Mouse (Mus musculus): ENCODE measurements around the gene 1700013F07Rik. TPM values are rescaled to one million over a fixed set of nuclear protein-coding genes. Genes with fewer than 3 reads are reported as not detected.
"Not testable (repeated sequence)": the region's sequence is repeated elsewhere in the genome, so short reads cannot be mapped to it uniquely, and the experiment has no call there.

The 1700013F07Rik gene
- total RNA-seq, 4 experiments from 2014 or later: 2.2 to 3.5 (median 2.7) TPM

DNA sequence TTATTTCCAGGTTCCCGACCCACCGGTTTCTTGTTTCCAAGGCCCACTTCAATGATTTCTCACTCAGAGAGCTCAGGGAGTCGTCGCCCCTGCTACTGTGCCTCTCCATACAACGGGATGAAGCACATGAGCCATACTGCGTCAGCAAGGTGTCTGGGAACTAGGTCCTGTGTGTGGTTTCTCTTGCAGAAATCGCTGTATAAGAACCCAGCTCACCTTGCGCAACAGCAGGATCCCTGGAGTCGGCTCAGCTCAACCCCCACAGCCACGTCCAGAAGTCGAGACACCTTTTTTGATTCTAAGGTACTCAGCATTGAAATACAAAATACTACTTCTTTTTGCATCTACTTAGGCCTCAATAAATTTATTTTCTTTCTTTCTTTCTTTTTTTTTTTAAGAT lies 8.3 kb downstream of the 1700013F07Rik start:
- DNase-seq (ENCODE audit: low spot score in 2 of 2): no peak

DNA sequence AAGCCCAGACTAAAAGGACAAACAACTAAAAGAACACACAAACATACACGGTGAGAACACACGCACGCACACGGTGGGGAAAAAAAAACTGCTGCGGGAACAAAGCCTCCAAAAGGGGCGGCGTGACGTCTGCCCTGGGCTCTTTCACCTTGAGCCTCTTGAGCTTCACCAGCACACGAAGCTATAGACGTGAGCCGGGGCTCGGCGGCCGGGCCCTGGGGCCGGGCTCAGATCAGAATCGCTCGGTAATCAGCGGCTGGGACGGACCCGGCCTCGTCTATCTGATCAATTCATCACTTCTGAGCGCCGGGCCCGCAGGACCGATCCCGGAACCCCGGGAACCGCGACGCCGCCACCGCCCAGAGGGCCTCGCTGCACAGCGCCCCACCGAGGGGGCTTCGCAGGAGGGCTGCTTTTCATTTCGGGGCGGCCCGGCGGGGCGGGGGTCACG lies 20.2 kb downstream of the 1700013F07Rik start:
- no peak for DNase-seq (ENCODE audit: low spot score in 2 of 2)

DNA sequence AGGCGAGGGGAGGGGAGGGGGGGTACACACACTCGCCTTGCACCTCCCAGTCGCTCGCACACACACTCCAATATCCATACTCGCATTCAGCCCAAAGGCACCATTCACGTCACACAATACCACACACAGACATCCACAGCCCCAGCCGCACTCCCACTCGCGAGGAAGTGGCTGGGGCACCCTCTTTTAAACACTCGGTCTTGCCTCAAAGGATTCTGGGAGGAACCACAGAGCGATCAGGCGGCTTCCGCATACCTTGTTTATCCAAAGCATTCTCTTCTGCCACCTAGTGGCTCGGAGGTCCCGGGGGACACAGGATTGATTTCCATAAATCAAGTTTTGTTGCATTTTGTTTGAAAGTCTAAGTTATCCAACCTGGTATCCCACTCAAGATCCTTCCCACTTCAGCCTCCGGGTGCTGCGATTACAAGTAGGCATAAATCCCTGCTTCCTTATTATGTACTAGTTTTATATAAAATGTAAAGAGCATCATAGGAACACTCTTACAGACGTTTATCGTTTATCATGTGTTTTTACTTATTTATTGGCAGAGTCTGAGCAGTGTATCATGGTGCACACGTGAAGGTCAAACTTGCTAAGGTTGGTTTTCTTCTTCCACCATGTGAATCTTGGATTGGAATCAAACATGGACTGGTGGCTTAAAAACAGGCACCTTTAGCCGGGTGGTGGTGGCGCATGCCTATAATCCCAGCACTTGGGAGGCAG lies 20.8 kb downstream of the 1700013F07Rik start:
- DNase-seq (ENCODE audit: low spot score in 2 of 2): peak; percentile 93 to 94

DNA sequence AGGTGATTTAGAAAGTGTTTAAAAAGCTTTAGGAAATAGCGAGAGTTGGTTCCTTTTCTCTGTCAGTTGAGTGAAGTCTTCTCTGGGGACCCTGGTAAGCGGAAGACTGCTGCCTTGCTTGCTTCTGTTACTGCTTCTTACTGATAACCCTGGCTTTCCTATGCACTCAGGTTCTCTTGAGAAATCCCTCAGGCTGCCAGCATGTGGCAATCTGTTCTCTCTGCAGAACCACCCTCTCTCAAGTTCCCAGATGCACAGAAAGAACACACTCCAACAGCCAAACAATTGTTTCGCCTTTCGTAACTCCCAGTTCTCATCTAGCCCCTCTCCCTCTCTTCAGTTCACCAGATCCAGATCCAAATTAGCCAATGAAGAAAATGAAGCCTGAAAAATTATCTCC lies 23.9 kb downstream of the 1700013F07Rik start:
- DNase-seq (ENCODE audit: low spot score in 2 of 2): no peak

DNA sequence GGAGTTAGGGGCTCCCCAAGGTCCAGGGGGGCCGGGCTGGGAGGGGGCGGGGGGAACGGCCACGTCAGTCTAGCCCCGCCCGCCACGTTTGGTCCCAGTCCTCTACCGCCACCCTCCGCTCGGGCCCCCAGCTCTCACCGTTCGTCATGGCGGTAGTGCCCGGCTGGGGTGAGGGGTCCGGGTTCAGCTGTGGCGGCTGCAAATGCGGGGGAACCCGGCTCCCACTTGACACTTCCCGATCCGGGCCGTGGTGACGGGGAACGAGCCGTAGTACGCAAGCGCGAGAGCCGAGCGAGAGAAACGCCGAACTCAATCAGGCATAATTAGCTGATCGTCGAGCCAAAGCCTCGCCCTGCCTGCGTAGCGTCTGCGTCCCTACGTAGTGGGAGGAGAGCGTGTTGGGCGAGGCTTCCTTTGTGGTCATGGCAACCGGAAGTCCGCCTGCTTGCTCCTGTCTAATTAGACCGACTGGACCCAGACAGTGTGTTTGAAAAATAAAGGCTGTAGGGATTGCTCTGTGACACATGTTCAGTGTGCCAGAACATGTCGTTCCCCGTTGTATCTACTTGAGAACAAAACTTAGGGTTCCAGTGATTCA lies 28.3 kb downstream of the 1700013F07Rik start, which contains the start of gene Tmem167b:
Tmem167b (minus strand) TSS at position 334 of the 598 bp plus-strand sequence.
- peak; percentile 95 to 97 for DNase-seq (ENCODE audit: low spot score in 2 of 2)

DNA sequence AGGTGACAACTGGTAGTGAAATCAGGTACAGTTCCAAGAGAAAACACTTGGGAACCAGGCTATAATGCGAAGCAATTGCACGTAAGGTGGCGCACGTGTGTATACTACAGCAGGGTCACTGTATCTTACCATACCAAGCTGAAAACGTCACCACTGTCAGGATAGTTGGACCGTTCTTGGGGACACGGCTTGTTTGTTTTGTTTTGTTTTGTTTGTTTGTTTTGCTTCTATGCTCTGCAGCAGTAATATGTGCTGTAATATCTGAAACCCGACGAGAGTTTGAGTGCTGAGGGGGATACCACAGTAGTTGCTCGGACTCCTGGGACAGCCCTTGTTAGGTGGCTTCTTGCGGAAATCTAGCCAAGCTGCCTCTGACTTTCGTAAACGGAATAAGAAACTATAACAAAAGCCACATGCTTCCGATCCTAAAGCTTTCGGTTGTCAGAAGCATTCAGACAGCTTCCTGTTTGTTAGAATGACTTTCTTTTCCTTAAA lies 28.9 kb downstream of the 1700013F07Rik start:
- no peak for DNase-seq (ENCODE audit: low spot score in 2 of 2)

DNA sequence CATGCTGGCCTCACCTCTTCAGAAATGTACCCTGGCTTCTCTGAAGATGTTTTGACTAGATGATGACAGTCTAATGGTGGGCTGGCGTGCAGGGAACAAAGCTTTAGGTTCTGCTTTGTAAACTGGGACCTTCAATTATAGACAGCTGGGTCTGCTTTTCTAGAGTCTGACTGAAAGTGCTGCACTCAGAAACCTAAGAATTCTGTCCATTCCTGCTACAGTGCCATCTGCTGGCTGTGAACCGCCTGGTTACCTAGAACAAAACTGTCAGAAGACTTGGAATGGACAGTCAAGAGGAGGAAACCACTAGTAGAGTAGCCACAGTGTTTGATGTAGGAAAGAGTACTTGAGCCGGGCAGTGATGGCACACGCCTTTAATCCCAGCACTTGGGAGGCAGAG lies 29.4 kb downstream of the 1700013F07Rik start:
- DNase-seq (ENCODE audit: low spot score in 2 of 2): peak; percentile 48 to 65

DNA sequence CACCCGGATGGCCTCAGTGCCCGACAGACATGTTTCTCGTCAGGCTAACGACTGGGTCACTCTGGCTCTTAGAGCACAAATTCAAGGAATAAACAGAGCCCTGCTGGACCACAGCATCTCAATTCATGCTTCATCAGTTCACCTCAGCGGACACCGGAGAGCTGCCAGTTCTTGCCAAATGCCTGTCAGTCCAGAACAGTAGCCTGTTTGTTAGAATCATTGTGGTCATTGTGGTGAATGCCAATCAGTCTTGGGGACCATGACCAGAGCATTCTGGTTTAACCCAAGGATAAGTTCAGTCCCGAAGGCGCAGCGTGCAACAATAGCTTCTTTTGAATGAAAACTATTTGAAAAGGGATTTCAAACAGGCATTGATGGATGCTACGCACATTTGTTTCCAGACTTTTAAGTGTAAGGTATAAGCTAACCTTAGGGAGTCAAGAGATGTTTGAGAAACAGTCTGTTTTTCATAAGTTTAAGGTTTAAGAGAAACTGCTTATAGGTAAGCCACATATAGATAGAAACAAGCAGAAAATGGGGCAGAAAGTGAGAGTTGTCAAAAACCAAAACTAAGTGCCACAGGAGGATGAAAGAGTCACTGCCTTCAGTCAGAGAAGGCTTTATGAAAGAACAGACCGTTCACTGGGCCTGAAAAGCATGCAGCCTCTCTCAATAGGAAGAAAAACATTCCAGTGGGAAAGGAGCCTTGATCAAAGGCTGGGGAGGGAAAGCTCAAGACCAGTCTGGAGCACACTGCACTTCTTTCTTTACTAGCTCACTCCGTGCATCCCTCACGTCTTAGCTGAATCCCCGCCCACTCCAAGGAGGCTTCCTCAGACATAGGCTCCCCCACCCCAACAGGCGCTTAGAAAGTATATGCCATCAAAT lies 34.3 kb downstream of the 1700013F07Rik start:
- DNase-seq (ENCODE audit: low spot score in 2 of 2): peak in 1 of 2 experiments; percentile 57

DNA sequence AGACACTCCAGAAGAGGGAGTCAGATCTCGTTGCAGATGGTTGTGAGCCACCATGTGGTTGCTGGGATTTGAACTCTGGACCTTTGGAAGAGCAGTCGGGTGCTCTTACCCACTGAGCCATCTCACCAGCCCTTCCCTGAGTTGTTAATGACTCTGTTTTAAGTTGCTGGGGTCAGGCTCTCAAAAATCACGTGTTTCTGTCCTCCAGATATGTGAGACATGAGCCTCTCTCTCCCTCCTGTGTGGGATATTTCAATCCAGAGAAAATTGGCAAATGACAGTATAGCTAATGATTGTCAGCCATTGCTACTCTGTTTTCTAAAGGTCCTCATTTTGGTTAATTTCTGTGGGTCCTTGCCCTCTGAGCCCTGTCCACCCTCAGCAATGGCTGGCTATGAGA lies 35.7 kb downstream of the 1700013F07Rik start:
- not testable (repeated sequence) for DNase-seq (ENCODE audit: low spot score in 2 of 2)

DNA sequence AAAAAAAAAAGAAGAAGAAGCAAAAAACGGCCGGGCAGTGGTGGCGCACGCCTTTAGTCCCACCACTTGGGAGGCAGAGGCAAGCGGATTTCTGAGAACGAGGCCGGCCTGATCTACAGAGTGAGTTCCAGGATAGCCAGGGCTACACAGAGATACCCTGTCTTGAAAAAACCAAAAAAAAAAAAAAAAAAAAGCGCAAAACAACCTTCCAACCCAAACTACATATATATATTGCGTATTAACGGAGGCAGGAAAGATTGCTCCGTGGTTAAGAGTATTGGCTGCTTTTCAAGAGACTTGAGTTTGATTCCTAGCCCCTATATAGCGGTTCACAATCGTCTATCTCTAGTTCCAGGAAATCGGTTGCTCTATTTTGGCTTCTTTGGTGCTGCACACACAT lies 36.9 kb downstream of the 1700013F07Rik start:
- DNase-seq (ENCODE audit: low spot score in 2 of 2): no peak

DNA sequence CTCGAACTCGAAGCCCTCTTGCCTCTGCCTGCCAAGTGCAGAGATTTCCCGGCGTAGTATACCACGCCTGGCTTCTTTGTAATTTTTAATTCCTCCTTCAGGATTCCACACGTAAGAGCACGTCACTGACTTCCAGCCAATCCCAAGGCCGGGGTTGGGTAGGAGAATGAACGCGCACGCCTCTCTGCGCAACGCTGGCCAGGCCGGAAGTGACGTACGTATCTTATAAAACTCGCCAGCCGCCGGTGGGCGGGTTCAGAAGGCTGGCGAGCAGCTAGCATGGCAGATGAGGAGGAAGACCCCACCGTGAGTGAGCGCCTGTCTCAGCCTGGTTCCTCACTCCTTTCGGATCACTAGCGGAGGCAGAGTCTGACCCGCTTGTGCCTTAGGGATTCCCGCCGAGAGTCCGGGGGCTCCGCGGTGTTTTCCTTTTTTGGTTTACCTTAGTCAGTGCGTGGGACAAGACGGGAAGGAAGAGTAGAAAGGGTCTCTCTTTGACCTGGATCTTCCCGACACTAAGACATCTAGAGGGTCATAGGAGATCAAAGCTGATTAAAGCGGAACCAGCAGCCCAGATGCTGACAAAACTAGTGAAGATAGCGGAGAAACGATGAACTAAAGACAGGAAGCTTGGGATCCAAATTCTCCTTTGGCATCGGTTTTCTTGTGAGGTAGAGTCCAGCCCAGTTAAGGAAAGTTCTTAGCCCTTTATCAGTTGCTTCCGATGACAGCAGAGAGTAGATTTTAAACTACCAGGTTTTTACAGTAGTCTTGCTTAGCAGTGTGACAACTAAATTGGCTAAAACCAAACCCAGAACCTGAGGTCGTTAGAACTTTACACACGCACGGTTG lies 37.7 kb downstream of the 1700013F07Rik start, which contains the start of gene Taf13:
Taf13 (plus strand) TSS at position 256 of the 852 bp plus-strand sequence.
- DNase-seq (ENCODE audit: low spot score in 2 of 2): peak; percentile 95 to 96

DNA sequence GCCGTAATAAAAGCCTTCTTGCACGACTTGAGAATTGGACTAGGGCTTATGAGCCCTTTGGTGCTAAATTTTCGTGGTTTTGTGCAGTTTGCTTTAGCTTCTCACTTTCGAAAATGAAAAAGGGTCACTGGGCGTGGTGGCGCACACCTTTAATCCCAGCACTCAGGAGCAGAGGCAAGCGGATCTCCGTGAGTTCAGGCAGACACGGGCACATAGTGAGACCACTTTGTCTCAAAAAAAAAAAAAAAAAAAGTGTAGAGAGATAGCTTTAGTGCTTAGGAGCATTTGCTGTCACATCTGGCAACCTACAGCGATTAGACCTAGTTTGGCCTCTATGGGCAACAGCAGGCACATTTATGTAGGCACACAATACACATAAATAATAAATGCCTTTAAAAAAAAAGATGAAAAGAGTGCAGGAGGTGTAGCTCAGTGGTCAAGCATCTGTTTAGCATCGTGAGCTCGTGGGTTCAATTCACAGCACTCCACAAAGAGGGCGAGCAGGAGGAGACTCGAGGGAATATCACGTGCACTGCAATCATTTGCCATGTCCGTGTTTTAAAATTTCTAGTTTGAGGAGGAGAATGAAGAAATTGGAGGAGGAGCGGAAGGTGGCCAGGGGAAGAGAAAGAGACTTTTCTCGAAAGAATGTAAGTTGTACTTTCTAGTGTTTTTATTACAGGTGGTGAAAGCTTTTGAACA lies 38.5 kb downstream of the 1700013F07Rik start:
- DNase-seq (ENCODE audit: low spot score in 2 of 2): no peak

DNA sequence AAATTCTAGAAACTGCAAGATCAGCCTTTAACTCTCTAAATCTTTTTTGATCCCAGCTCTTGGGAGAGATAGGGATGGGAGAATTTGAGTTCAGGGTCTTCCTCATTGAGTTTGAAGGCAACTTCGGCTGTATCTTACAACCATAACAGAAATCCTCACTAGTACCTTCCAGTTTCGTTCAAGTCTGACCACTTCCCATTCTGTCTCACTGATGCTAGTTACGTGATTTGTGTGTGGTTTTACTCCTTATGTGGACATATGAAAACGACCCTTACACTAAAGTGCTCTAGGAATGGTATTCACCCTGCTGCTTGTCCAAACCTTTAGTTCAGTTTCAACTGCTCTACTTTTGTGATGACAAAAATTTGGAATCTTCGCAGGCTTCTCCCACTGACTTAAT lies 40.1 kb downstream of the 1700013F07Rik start:
- DNase-seq (ENCODE audit: low spot score in 2 of 2): no peak

DNA sequence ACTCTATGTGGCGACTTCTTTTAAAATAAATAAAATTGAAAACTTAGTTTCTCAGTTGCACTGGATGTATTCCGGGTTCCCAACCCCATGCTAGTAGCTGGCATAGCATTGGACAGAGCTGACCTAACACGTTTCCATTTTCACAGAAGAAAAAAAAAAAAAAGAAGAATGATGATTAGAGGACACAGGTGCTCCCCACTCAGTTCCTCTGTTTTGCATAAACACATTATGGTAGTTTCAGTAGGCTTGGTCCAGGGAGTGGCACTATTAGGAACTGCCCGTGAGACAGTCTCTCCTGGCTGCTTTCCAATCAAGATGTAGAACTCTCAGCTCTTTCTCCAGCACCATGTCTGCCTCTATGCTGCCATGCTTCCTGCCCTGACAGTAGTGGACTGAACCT lies 50.6 kb downstream of the 1700013F07Rik start:
- no peak for DNase-seq (ENCODE audit: low spot score in 2 of 2)

DNA sequence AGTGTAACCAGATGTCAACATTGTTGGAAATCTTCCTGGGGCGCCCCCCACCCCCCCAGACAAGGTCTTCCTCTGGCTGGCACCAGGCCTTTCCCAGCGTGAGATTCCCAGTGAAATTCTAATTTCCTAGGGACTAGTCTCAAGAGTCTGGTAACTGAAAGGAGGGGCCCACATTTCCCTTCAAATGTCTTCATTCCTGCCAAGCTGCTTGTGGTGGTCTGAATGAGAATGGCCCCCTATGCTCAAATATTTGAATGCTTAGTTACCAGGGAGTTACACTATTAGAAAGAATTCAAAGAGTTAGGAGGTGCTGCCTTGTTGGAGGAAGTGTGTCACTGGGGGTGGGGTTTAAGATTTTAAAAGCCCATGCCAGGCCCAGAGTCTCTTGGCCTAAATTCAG lies 54.5 kb downstream of the 1700013F07Rik start:
- no peak for DNase-seq (ENCODE audit: low spot score in 2 of 2)

DNA sequence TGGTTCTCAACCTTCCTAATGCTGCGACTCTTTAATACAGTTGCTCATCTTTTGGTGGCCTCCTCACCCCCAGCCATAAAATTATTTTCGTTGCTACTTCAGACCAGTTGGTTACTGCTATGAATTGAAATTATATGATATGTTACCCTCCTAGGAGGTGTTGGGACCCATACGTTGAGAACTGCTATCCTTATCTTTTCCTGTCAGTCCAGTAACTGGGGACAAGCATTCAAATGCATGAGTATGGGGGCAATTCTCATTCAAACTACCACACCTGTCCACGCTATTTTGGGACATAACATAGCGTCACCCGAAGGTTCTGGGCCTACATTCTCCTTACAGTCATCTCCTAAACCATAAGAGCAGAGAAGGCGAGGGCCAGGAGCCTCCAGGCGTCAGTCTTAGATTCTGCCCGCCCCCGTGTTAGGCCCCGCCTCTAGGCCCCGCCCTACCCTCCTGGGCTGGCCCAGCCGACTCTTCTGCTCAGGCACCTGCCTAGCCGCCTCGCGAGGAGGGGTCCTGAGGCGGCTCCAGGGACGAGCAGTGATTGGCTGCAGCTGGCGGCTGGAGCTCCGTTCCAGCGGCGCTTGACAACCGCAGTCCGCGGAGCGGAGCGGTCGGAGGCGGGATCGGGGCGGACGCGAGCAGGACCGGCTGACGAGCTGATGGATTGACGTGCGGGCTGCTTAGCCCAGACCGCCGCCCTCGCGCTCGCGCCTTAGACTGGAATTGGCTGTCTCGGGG lies 57.0 kb downstream of the 1700013F07Rik start, which contains the start of gene Wdr47:
Wdr47 (plus strand) TSS at position 494 of the 744 bp plus-strand sequence.
- DNase-seq (ENCODE audit: low spot score in 2 of 2): peak; percentile 84 to 98

DNA sequence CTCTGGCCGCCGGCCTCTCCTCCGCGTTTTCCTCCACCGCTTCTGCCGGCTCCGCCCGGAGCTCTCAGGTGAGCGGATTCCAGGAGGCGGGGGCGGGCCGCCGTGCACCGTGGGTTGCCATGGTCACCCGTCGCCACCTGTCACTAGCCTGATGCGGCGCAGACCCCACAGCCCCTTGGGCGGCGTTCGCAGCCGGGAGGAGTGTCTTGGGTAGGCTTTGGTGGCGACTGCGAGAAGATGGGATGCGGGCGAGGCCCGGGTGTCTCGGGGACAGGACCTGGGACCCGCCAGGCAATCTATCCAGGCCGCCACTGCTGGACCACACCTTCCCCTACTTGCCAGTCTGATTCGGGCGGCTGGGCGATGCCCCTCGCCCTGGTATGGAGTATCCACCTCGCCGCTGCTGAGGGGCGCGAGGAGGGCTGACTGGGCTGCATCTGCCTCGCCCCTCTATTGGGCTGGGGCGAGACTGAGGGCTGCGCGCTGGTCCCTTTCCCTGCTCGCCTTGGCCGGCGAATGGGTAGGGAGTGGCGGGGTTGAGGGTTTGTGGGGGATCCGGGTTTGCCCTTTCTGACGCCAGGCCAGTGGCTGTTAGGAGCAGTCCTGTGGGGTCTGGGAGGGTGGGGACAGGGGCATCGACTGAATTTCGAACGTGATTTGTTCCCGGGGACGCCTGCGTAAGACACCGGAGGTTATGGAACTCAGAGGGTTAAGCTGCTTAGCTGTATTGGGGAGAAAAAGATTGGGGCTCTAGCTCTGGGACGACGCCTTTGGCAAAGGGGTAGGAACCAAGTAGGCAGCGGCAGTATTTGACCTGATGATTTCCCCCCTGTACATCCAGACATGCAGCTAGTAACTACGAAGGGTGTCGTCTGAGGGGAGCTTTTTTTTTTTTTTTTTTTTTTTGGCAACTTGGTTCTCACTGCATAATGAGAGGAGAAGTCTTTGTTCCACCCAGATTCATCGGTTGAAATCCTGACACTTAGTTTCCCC lies 57.9 kb downstream of the 1700013F07Rik start:
- DNase-seq (ENCODE audit: low spot score in 2 of 2): no peak

Data from left cerebral cortex, adult 8-10 months (tissue).